ENCODE assay signal across 28 mouse cellular contexts in the genomic region with DNA sequence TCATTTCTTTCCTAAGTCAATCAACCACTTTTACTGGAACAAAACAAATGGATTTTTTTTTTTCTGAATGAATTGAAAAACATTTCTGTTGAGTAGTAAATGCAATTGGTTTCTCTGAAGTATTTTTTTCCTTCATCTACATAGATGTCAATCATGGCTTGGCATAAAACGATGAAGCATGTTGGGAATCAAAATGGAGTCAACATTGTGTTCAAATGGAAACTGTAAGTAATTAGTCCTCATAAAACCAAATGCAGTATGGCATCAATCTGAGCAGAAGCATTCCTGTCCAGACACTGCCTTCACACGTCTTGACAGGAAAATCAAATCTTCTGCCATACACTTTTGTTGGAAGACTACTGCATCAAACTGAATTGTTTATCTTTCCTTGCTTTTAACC.
DNase-seq lines count a peak whose midpoint lies in the region; ATAC-seq and TF ChIP-seq lines count a peak whose summit lies in the region.
"Had no signal": no experiment of that assay in that cellular context is flagged by ENCODE, and none has a peak within 500 bp of the region (broad histone marks: within the 10 kb centered on the region; RNA-seq: fewer than 3 reads in every experiment).

No protein-coding gene starts in this region.

- H3K27me3 ChIP-seq in embryonic facial prominence, embryonic 14.5 days (replicated peaks; ENCODE audit: control insufficient read depth, insufficient read depth, low read length) = no peaks in the 10 kb centered on the region
- no peaks in the 10 kb centered on the region for H3K27me3 ChIP-seq in embryonic facial prominence, embryonic 10.5 days (replicated peaks; ENCODE audit: low read depth, poor library complexity, severe bottlenecking)
- no peaks in the 10 kb centered on the region for H3K27me3 ChIP-seq in forebrain, embryonic 14.5 days (replicated peaks; ENCODE audit: control insufficient read depth, insufficient read depth, low read length)
- H3K27me3 ChIP-seq in forebrain, embryonic 12.5 days = no peaks in the 10 kb centered on the region
- H3K27me3 ChIP-seq in forebrain, embryonic 16.5 days (replicated peaks; ENCODE audit: control insufficient read depth, insufficient read depth, low read length) = no peaks in the 10 kb centered on the region
- H3K27me3 ChIP-seq: CH12.LX; embryonic facial prominence, embryonic 12.5 days; embryonic facial prominence, embryonic 15.5 days; Patski had no signal

- H3K9ac ChIP-seq in embryonic facial prominence, embryonic 14.5 days (ENCODE audit: low read depth, low read length) = no peak overlapping the region
- no peak overlapping the region for H3K9ac ChIP-seq in forebrain, embryonic 14.5 days (ENCODE audit: low read length)
- no peak overlapping the region for H3K9ac ChIP-seq in forebrain, embryonic 12.5 days
- no peak overlapping the region for H3K9ac ChIP-seq in forebrain, embryonic 16.5 days (replicated peaks; ENCODE audit: low read depth, low read length)
- H3K9ac ChIP-seq: embryonic facial prominence, embryonic 12.5 days; embryonic facial prominence, embryonic 15.5 days had no signal

- H3K4me1 ChIP-seq in embryonic facial prominence, embryonic 14.5 days (ENCODE audit: control insufficient read depth, insufficient read depth, low read length) = no peaks in the 10 kb centered on the region
- no peaks in the 10 kb centered on the region for H3K4me1 ChIP-seq in embryonic facial prominence, embryonic 10.5 days
- H3K4me1 ChIP-seq in forebrain, embryonic 14.5 days (ENCODE audit: control insufficient read depth, insufficient read depth, low read length) = no peaks in the 10 kb centered on the region
- no peaks in the 10 kb centered on the region for H3K4me1 ChIP-seq in forebrain, embryonic 12.5 days
- H3K4me1 ChIP-seq in forebrain, embryonic 16.5 days (replicated peaks; ENCODE audit: control insufficient read depth, insufficient read depth, low read length) = no peaks in the 10 kb centered on the region
- H3K4me1 ChIP-seq: embryonic facial prominence, embryonic 12.5 days; embryonic facial prominence, embryonic 15.5 days had no signal

- DNase-seq in embryonic facial prominence, embryonic 14.5 days (ENCODE audit: low spot score) = peak; percentile 38
- no peak for DNase-seq in embryonic facial prominence, embryonic 10.5 days (ENCODE audit: low spot score)
- DNase-seq in forebrain, embryonic 14.5 days (ENCODE audit: low spot score) = peak; percentile 60
- DNase-seq in brain, embryonic 14.5 days (ENCODE audit: low read depth) = peak; percentile 69
- no peak for DNase-seq in spleen, postnatal 14 days (ENCODE audit: low spot score in 2 of 2)
- no peak for DNase-seq in cerebellum, postnatal 4 days (ENCODE audit: low spot score in 2 of 2)
- DNase-seq: adrenal gland, adult 8-10 months; adrenal gland, postnatal 14 days; adrenal gland, postnatal 36 days; B cell, adult 2 months; cerebellum, adult 11 months; cerebellum, adult 2 months; cerebellum, adult 9-10 months; cerebellum, postnatal 10 days; cerebellum, postnatal 25 days; embryo, embryonic 11 days; gastrocnemius, adult 2 months; gastrocnemius, postnatal 10 days had no signal

- TF ChIP-seq CTCF in brain, embryonic 14.5 days (IDR thresholded peaks at IDR 0.05; ENCODE audit: borderline replicate concordance, extremely low read depth, insufficient read depth, insufficient read length) = no peak

- ATAC-seq in embryonic facial prominence, embryonic 14.5 days (ENCODE audit: low read depth) = no peak
- no peak for ATAC-seq in forebrain, embryonic 14.5 days
- no peak for ATAC-seq in forebrain, embryonic 12.5 days (ENCODE audit: low FRiP score)
- peak; percentile 78 for ATAC-seq in forebrain, embryonic 16.5 days
- ATAC-seq: activated CD4-positive, CD25-positive, alpha-beta regulatory T cell, adult 4 months; CD4-positive, CD25-positive, alpha-beta regulatory T cell, adult 4 months; Patski had no signal

- no peak overlapping the region for H3K4me2 ChIP-seq in embryonic facial prominence, embryonic 14.5 days (ENCODE audit: low read depth, low read length)
- no peak overlapping the region for H3K4me2 ChIP-seq in forebrain, embryonic 14.5 days (ENCODE audit: low read length)
- H3K4me2 ChIP-seq in forebrain, embryonic 12.5 days = no peak overlapping the region
- no peak overlapping the region for H3K4me2 ChIP-seq in forebrain, embryonic 16.5 days (ENCODE audit: low read length)
- H3K4me2 ChIP-seq: embryonic facial prominence, embryonic 12.5 days; embryonic facial prominence, embryonic 15.5 days had no signal

- no peak overlapping the region for H3K27ac ChIP-seq in embryonic facial prominence, embryonic 14.5 days (replicated peaks; ENCODE audit: low read depth, low read length)
- no peak overlapping the region for H3K27ac ChIP-seq in embryonic facial prominence, embryonic 10.5 days (replicated peaks)
- H3K27ac ChIP-seq in forebrain, embryonic 14.5 days (ENCODE audit: low read depth, low read length) = no peak overlapping the region
- H3K27ac ChIP-seq in forebrain, embryonic 12.5 days = no peak overlapping the region
- H3K27ac ChIP-seq in forebrain, embryonic 16.5 days (ENCODE audit: low read length) = no peak overlapping the region
- H3K27ac ChIP-seq: embryonic facial prominence, embryonic 12.5 days; embryonic facial prominence, embryonic 15.5 days; gastrocnemius, adult 2 months had no signal

- no peaks in the 10 kb centered on the region for H3K36me3 ChIP-seq in embryonic facial prominence, embryonic 14.5 days (ENCODE audit: control insufficient read depth, insufficient read depth, low read length)
- no peaks in the 10 kb centered on the region for H3K36me3 ChIP-seq in embryonic facial prominence, embryonic 10.5 days (replicated peaks)
- H3K36me3 ChIP-seq in forebrain, embryonic 14.5 days (ENCODE audit: control insufficient read depth, insufficient read depth, low read length) = no peaks in the 10 kb centered on the region
- H3K36me3 ChIP-seq in forebrain, embryonic 12.5 days (replicated peaks) = no peaks in the 10 kb centered on the region
- H3K36me3 ChIP-seq in forebrain, embryonic 16.5 days (ENCODE audit: control insufficient read depth, insufficient read depth) = no peaks in the 10 kb centered on the region
- H3K36me3 ChIP-seq: embryonic facial prominence, embryonic 12.5 days; embryonic facial prominence, embryonic 15.5 days; G1E had no signal

- no peak overlapping the region for H3K4me3 ChIP-seq in embryonic facial prominence, embryonic 14.5 days (ENCODE audit: low read depth, low read length)
- no peak overlapping the region for H3K4me3 ChIP-seq in embryonic facial prominence, embryonic 10.5 days
- H3K4me3 ChIP-seq in forebrain, embryonic 14.5 days (ENCODE audit: low read depth, low read length) = no peak overlapping the region
- no peak overlapping the region for H3K4me3 ChIP-seq in forebrain, embryonic 12.5 days (replicated peaks)
- H3K4me3 ChIP-seq in forebrain, embryonic 16.5 days (replicated peaks; ENCODE audit: low read length) = no peak overlapping the region
- H3K4me3 ChIP-seq: embryonic facial prominence, embryonic 12.5 days; embryonic facial prominence, embryonic 15.5 days; erythroblast, embryonic 14.5 days; gastrocnemius, adult 2 months had no signal

- no peaks in the 10 kb centered on the region for H3K9me3 ChIP-seq in embryonic facial prominence, embryonic 14.5 days (ENCODE audit: control insufficient read depth, low read length)
- no peaks in the 10 kb centered on the region for H3K9me3 ChIP-seq in embryonic facial prominence, embryonic 10.5 days
- H3K9me3 ChIP-seq in forebrain, embryonic 14.5 days (replicated peaks; ENCODE audit: control insufficient read depth, low read length) = no peaks in the 10 kb centered on the region
- no peaks in the 10 kb centered on the region for H3K9me3 ChIP-seq in forebrain, embryonic 12.5 days
- H3K9me3 ChIP-seq in forebrain, embryonic 16.5 days (ENCODE audit: control insufficient read depth, low read length) = no peaks in the 10 kb centered on the region
- H3K9me3 ChIP-seq: embryonic facial prominence, embryonic 12.5 days; embryonic facial prominence, embryonic 15.5 days had no signal

- 39% methylated on average over 2 of the region's 2 CpGs for whole genome bisulfite sequencing in embryonic facial prominence, embryonic 14.5 days
- WGBS in embryonic facial prominence, embryonic 10.5 days = 76% methylated on average over 2 of the region's 2 CpGs
- WGBS in forebrain, embryonic 14.5 days = 67% methylated on average over 2 of the region's 2 CpGs
- WGBS in forebrain, embryonic 12.5 days = 84% methylated on average over 2 of the region's 2 CpGs
- 40% methylated on average over 2 of the region's 2 CpGs for WGBS in forebrain, embryonic 16.5 days

- no peak for TF ChIP-seq POLR2A in brain, embryonic 14.5 days (IDR thresholded peaks at IDR 0.05; ENCODE audit: borderline replicate concordance, extremely low read depth, insufficient read depth, insufficient read length, poor library complexity, severe bottlenecking)

Comparison
In these comparisons a context has a peak if more than half of its experiments do, and no peak if none do; other contexts are left out.
1. DNase-seq: peak in embryonic facial prominence, embryonic 14.5 days (single experiment), forebrain, embryonic 14.5 days (single experiment) and brain, embryonic 14.5 days (single experiment); none in embryonic facial prominence, embryonic 10.5 days (single experiment), spleen, postnatal 14 days (0 of 2) and cerebellum, postnatal 4 days (0 of 2).